Mouse (Mus musculus) embryonic facial prominence, embryonic 12.5 days (tissue): ENCODE measurements around the gene Apex1. TPM values are rescaled to one million over a fixed set of nuclear protein-coding genes. Genes with fewer than 3 reads are reported as not detected.
"Not testable (repeated sequence)": the region's sequence is repeated elsewhere in the genome, so short reads cannot be mapped to it uniquely, and the experiment has no call there.

ENCODE experiments used
- ATAC-seq: fragments of 200-750 bp; cut with Nextera tagmentation; 2 replicates; pipeline ENCODE4 v1.8.0; 2017; ENCODE audit not compliant: insufficient number of reproducible peaks, insufficient read depth, low FRiP score, low TSS enrichment
- H3K27ac ChIP-seq: fragments of 300-500 bp; sonication (generic); 2 replicates; pipeline ENCODE4 v1.5.1; 2016; ENCODE audit warnings: mild to moderate bottlenecking
- H3K27me3 ChIP-seq: fragments of 300-500 bp; sonication (generic); 2 replicates; pipeline ENCODE4 v1.6.1; 2016; ENCODE audit warnings: mild to moderate bottlenecking, moderate library complexity
- H3K36me3 ChIP-seq: fragments of 300-500 bp; sonication (generic); 2 replicates; pipeline ENCODE4 v1.6.1; 2016; ENCODE audit warnings: mild to moderate bottlenecking
- H3K4me1 ChIP-seq: fragments of 300-500 bp; sonication (generic); 2 replicates; pipeline ENCODE4 v1.6.1; 2016
- H3K4me2 ChIP-seq: fragments of 300-500 bp; sonication (generic); replicated peaks from 2 replicates; pipeline ENCODE4 v1.6.1; 2016; ENCODE audit warnings: mild to moderate bottlenecking, moderate library complexity
- H3K4me3 ChIP-seq: fragments of 300-500 bp; sonication (generic); 2 replicates; pipeline ENCODE4 v1.5.1; 2016; ENCODE audit warnings: mild to moderate bottlenecking
- H3K9ac ChIP-seq: fragments of 300-500 bp; sonication (generic); 2 replicates; pipeline ENCODE4 v1.6.1; 2016; ENCODE audit warnings: mild to moderate bottlenecking, moderate library complexity
- H3K9me3 ChIP-seq: fragments of 300-500 bp; sonication (generic); 2 replicates; pipeline ENCODE4 v1.6.1; 2016; ENCODE audit warnings: mild to moderate bottlenecking, moderate library complexity
- WGBS: fragments of 180-500 bp; shearing (Covaris S2); methylation state at CpG from one replicate; pipeline ENCODE4 v1.1.7; 2016; 5-methylcytosine and 5-hydroxymethylcytosine counted together
- polyA plus RNA-seq: library from polyadenylated mRNA; unstranded; fragments of >200 nt; fragmentation: Nextera tagmentation; extraction: Ambion mirVana; gene quantifications from 2 replicates; pipeline ENCODE4 v1.2.1, GENCODE M21; 2016

Apex1 gene
- polyA plus RNA-seq, 1 experiment from 2014 or later, result 335 TPM

- WGBS, result 1% methylated on average over 37 of the region's 38 CpGs
- Histone ChIP-seq H3K9me3 (no peaks in the 10 kb centered on the region), H3K4me1 (peaks cover 19% of the 10 kb centered on the region), H3K4me3 (peak overlapping the region; percentile 92), H3K27me3 (no peaks in the 10 kb centered on the region), H3K9ac (peak overlapping the region; percentile 81), H3K27ac (peak overlapping the region; percentile 59), H3K36me3 (peaks cover 30% of the 10 kb centered on the region), H3K4me2 (peak overlapping the region; percentile 85)
- peak; percentile 29 for ATAC-seq
Observed at GRCm38 (mm10) chr14:50930377-50930753, 5.6 kb downstream of the Apex1 start.

- peak; percentile 98 for ATAC-seq
- WGBS, result under 1% methylated on average over 68 of the region's 68 CpGs
Observed at GRCm38 (mm10) chr14:50930754-50931492, 6.2 kb downstream of the Apex1 start, which contains the start of the genes Pip4p1 and Pnp. Pip4p1 (minus strand) TSS chr14:50930856. Pnp (plus strand) TSS chr14:50931082.

GRCm38 (mm10) chr14:50931493-50932020, 6.8 kb downstream of the Apex1 start:
- Histone ChIP-seq H3K4me2 (peak overlapping the region; percentile 62), H3K27me3 (no peaks in the 10 kb centered on the region), H3K9me3 (no peaks in the 10 kb centered on the region), H3K4me3 (peak overlapping the region; percentile 92), H3K9ac (peak overlapping the region; percentile 44), H3K27ac (peak overlapping the region; percentile 93), H3K36me3 (peaks cover 25% of the 10 kb centered on the region), H3K4me1 (peaks cover 10% of the 10 kb centered on the region; the same call in 1 of the 2 replicates)
- 11% methylated on average over 12 of the region's 12 CpGs for WGBS
- ATAC-seq, result peak; percentile 2; the same call in 1 of the 2 replicates

More at GRCm38 (mm10) chr14:50930754-50931492, 6.2 kb downstream of the Apex1 start, which contains the start of the genes Pip4p1 and Pnp:
- no peaks in the 10 kb centered on the region for H3K27me3 ChIP-seq
- H3K9ac ChIP-seq, result peak within 1 kb of the TSS; percentile 81
- H3K4me2 ChIP-seq, result peak within 1 kb of the TSS; percentile 85
- H3K27ac ChIP-seq, result peak within 1 kb of the TSS; percentile 93
- peak within 1 kb of the TSS; percentile 92 for H3K4me3 ChIP-seq
- peaks cover 30% of the 10 kb centered on the region for H3K36me3 ChIP-seq
- no peaks in the 10 kb centered on the region for H3K9me3 ChIP-seq
- peaks cover 16% of the 10 kb centered on the region for H3K4me1 ChIP-seq

- Histone ChIP-seq H3K9ac (no peak overlapping the region), H3K4me1 (no peaks in the 10 kb centered on the region), H3K9me3 (no peaks in the 10 kb centered on the region), H3K36me3 (no peaks in the 10 kb centered on the region), H3K4me3 (no peak overlapping the region), H3K4me2 (no peak overlapping the region), H3K27me3 (no peaks in the 10 kb centered on the region), H3K27ac (no peak overlapping the region)
- 67% methylated on average over 1 of the region's 1 CpGs for WGBS
- no peak for ATAC-seq
Observed at GRCm38 (mm10) chr14:50936649-50937048, 11.9 kb downstream of the Apex1 start.

- Histone ChIP-seq H3K9me3 (no peaks in the 10 kb centered on the region), H3K4me3 (no peak overlapping the region), H3K36me3 (no peaks in the 10 kb centered on the region), H3K4me1 (no peaks in the 10 kb centered on the region), H3K27me3 (no peaks in the 10 kb centered on the region), H3K9ac (no peak overlapping the region), H3K27ac (no peak overlapping the region), H3K4me2 (no peak overlapping the region)
- WGBS, result 89% methylated on average over 3 of the region's 3 CpGs
- ATAC-seq, result no peak
Observed at GRCm38 (mm10) chr14:50938119-50938908, 13.5 kb downstream of the Apex1 start.

DNA sequence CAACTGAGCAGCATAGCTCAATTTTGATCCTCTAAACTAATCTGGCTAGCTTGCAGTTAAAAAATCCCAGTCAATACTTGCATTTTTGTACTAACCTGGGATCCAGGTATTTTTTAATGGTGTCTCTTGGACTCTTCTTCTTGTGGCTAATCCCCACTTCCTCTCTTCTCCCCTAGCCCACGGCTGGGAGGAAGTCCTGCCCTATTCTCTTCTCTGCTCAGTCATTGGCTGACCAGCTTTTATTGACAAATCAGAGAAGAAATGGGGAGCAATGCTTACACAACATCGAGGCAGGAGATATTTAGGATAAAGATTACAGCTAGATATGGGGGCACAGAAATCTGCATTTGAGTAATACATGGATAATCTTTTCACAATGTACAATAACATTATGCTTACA, 14.2 kb downstream of the Apex1 start:
- 38% methylated on average over 2 of the region's 2 CpGs for WGBS
- Histone ChIP-seq H3K36me3 (no peaks in the 10 kb centered on the region), H3K4me2 (no peak overlapping the region), H3K9ac (no peak overlapping the region), H3K4me3 (no peak overlapping the region), H3K9me3 (no peaks in the 10 kb centered on the region), H3K4me1 (no peaks in the 10 kb centered on the region), H3K27ac (no peak overlapping the region), H3K27me3 (no peaks in the 10 kb centered on the region)
- no peak for ATAC-seq

DNA sequence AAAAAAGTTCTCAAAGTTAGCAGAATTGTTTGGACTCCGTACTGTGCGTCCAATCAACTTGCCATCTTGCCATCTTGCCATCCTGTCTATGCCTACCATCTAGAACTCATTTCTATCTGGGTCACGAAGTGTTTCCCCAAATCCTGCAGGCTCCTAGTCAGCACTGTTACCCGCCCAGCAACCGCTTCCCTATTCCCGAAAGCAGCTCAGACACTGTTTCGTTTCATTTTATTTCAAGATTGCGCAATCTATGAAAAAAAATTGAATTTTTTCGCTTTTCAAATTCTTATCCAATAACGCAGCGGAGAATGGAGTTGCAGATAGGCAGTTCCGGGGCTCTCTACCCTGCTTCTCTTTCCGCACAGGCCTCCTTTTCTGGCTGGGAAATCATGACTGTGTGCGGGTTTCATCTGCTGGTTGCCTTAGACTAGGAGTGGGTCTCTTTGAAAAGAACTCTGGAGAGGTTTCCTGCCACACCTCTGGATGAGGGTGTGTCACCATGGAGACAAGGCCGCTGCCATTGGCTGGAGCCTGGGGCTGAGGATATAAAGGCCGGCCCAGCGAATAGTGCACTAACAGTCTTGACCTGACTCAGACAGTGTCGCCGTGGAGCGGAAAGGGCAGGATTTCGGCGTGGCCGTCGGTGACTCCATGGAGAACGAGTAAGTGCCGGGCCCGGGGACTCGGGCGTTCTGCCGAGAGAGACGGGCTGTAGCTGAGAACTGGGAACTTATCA, 19.3 kb downstream of the Apex1 start, which contains the start of gene Gm49342:
Gm49342 (plus strand) TSS at position 586 of the 736 bp plus-strand sequence.
- H3K4me2 ChIP-seq, result peak within 1 kb of the TSS; percentile 65
- ATAC-seq, result peak; percentile 96
- WGBS, result 19% methylated on average over 31 of the region's 31 CpGs
- no peaks in the 10 kb centered on the region for H3K36me3 ChIP-seq
- no peaks in the 10 kb centered on the region for H3K4me1 ChIP-seq
- H3K9ac ChIP-seq, result peak within 1 kb of the TSS; percentile 62
- H3K27me3 ChIP-seq, result no peaks in the 10 kb centered on the region
- H3K4me3 ChIP-seq, result peak within 1 kb of the TSS; percentile 42
- H3K9me3 ChIP-seq, result no peaks in the 10 kb centered on the region
- H3K27ac ChIP-seq, result peak within 1 kb of the TSS; percentile 86

GRCm38 (mm10) chr14:50944668-50945033, 19.9 kb downstream of the Apex1 start:
- Histone ChIP-seq H3K27ac (peak overlapping the region; percentile 86), H3K4me3 (peak overlapping the region; percentile 42), H3K4me2 (peak overlapping the region; percentile 65), H3K9ac (peak overlapping the region; percentile 62)
- not testable (repeated sequence) for H3K9me3 ChIP-seq, H3K36me3 ChIP-seq, H3K27me3 ChIP-seq, H3K4me1 ChIP-seq
- peak; percentile 96 for ATAC-seq
- WGBS, result under 1% methylated on average over 15 of the region's 15 CpGs

DNA sequence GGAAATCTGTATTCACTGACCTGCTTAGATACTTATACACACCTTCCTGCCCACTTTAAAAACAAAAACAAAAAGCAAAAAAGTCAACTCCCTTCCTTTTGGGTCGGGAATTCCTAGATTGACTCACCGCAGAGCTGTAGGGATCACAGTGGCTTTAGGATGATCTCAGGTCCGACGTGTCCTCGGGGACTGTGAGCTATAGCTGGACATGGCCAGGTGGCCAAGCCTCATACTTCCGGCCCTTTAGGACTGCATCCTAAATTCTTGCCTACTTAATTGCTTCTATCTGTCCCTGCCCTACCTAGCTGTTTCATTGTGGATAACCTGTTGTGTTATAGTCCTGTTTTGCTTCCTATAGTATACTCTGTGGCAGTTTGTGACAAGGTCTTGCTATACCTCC, 20.3 kb downstream of the Apex1 start:
- H3K9ac ChIP-seq, result peak overlapping the region; percentile 62
- H3K27me3 ChIP-seq, ATAC-seq, H3K4me1 ChIP-seq, H3K36me3 ChIP-seq, H3K9me3 ChIP-seq: not testable (repeated sequence)
- peak overlapping the region; percentile 42 for H3K4me3 ChIP-seq
- WGBS, result 8% methylated on average over 6 of the region's 6 CpGs
- peak overlapping the region; percentile 86 for H3K27ac ChIP-seq
- peak overlapping the region; percentile 65 for H3K4me2 ChIP-seq

DNA sequence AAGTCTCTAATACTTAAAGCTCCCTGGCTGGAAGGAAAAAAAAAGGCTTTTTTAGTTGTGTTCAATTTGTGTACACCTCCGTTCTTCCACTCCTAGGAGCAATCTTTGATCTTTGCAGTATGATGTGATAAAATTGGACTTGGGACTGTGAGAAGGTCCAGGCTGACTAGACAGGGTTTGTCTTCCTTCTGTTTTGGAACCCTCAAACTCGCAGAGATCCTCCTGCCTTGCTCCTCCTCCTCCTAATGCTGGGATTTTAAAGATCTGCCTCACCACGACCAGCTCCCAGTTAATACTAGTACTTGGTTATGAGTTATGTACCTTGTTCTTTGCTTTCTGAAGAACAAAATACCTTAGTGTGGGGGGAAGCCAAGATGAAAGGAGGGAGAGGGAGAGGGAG, 20.8 kb downstream of the Apex1 start:
- 30% methylated on average over 3 of the region's 3 CpGs for WGBS
- not testable (repeated sequence) for H3K27ac ChIP-seq, H3K9ac ChIP-seq, H3K36me3 ChIP-seq, ATAC-seq, H3K27me3 ChIP-seq, H3K9me3 ChIP-seq, H3K4me1 ChIP-seq
- Histone ChIP-seq H3K4me2 (peak overlapping the region; percentile 65), H3K4me3 (peak overlapping the region; percentile 42)

- no peak for ATAC-seq
- Histone ChIP-seq H3K9ac (no peak overlapping the region), H3K27ac (no peak overlapping the region), H3K36me3 (peaks cover 8% of the 10 kb centered on the region), H3K4me1 (no peaks in the 10 kb centered on the region), H3K9me3 (no peaks in the 10 kb centered on the region), H3K27me3 (no peaks in the 10 kb centered on the region), H3K4me3 (no peak overlapping the region), H3K4me2 (no peak overlapping the region)
- WGBS, result 89% methylated on average over 10 of the region's 10 CpGs
Observed at GRCm38 (mm10) chr14:50955487-50955886, 30.7 kb downstream of the Apex1 start.
